Mouse (Mus musculus): ENCODE measurements at regions not wholly inside any gene's neighbourhood (a gene's known extent, or its start where the extent isn't known, plus 50 kb on each side); places are given as distances from the start of the nearest gene placed in this dataset.

DNA sequence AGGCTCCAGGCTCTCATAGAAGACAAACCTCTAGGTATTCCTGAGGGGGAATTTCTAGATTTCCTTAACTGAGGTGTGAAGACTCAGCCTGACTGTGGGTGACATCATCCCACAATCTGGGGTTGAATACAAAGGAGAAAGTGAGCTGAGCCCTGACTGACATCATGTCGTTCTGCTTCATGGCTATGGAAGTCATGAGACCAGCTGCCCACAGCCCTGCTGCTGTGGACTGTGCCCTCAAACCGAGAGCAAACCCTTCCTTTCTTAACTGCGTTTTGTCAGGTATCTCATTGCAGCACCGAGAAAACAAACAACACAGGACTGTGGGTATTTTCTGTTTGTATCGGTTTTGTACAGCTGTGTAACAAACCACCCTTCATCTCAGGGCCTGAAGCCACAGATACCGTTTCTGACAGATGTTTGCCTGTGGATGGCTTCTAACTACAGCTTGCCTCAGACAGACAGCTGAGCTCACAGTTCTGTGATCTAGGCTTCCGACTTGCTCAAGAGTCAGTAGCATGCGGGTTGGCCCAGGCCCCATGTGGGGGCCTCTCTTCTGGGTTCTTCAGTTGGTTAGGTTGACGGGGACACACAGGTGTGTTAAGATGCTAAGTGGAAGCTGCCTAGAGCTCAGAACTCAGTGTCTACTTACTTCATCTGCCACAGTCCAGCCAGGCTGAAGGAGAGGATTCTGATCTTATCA is 150.9 kb downstream of the Tpra1 start:
- no peak for ATAC-seq (ENCODE audit: extremely low read depth, insufficient number of reproducible peaks, low FRiP score, poor library complexity, severe bottlenecking)
- DNase-seq (ENCODE audit: low spot score): no peak
- H3K27me3 ChIP-seq (ENCODE audit: insufficient read depth, low read length): peaks cover 2% of the 10 kb centered on the region; the same call in 1 of the 2 replicates
- no peaks in the 10 kb centered on the region for H3K9me3 ChIP-seq (replicated peaks)
- TF ChIP-seq CTCF (IDR thresholded peaks at IDR 0.05; ENCODE audit: low read depth, low read length) (no peak), POLR2AphosphoS5 (IDR thresholded peaks at IDR 0.05; ENCODE audit: insufficient replicate concordance, low read depth, low read length) (no peak), GATA2 (IDR thresholded peaks at IDR 0.05; ENCODE audit: borderline replicate concordance, low read depth, low read length) (no peak), TAL1 (conservative IDR thresholded peaks at IDR 0.05; ENCODE audit: low read depth, low read length) (no peak), GATA1 (IDR thresholded peaks at IDR 0.05; ENCODE audit: borderline replicate concordance, low read length) (no peak)
- no peaks in the 10 kb centered on the region for H3K36me3 ChIP-seq (replicated peaks)
- no peak overlapping the region for H3K4me3 ChIP-seq (ENCODE audit: low read depth, low read length)
- H3K4me1 ChIP-seq (ENCODE audit: insufficient read depth, low read depth, low read length): no peaks in the 10 kb centered on the region

DNA sequence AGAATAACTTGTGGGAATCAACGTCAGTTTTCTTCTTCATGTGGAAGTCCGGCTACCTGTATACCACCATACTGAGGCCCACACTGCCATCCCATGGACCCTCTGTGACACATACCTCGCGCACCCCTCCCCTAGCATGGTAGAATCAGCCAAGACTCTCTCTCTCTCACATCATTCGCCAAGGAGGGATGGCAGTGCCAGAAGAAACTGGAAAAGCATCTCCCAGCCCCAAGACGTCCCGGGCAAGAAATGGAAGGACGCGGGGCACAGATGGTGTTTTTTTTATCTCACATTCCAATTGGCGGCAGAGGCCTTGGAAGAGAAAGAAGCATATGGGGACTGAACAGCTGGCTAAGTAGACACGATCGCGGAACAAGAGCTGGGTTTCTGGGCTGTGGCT is 152.0 kb downstream of the Tpra1 start:
- no peaks in the 10 kb centered on the region for H3K36me3 ChIP-seq (replicated peaks)
- ATAC-seq (ENCODE audit: extremely low read depth, insufficient number of reproducible peaks, low FRiP score, poor library complexity, severe bottlenecking): no peak
- no peak overlapping the region for H3K4me3 ChIP-seq (ENCODE audit: low read depth, low read length)
- H3K9me3 ChIP-seq (replicated peaks): no peaks in the 10 kb centered on the region
- no peaks in the 10 kb centered on the region for H3K27me3 ChIP-seq (ENCODE audit: insufficient read depth, low read length)
- DNase-seq (ENCODE audit: low spot score): no peak
- H3K4me1 ChIP-seq (ENCODE audit: insufficient read depth, low read depth, low read length): no peaks in the 10 kb centered on the region
- TF ChIP-seq GATA1 (IDR thresholded peaks at IDR 0.05; ENCODE audit: borderline replicate concordance, low read length): no peak
- TF ChIP-seq GATA2 (IDR thresholded peaks at IDR 0.05; ENCODE audit: borderline replicate concordance, low read depth, low read length): no peak
- TF ChIP-seq POLR2AphosphoS5 (IDR thresholded peaks at IDR 0.05; ENCODE audit: insufficient replicate concordance, low read depth, low read length): no peak
- TF ChIP-seq CTCF (IDR thresholded peaks at IDR 0.05; ENCODE audit: low read depth, low read length): no peak
- TF ChIP-seq TAL1 (conservative IDR thresholded peaks at IDR 0.05; ENCODE audit: low read depth, low read length): no peak

GRCm38 (mm10) chr6:89059431-89059975 is 157.5 kb downstream of the Tpra1 start:
- Histone ChIP-seq H3K36me3 (replicated peaks) (no peaks in the 10 kb centered on the region), H3K9me3 (replicated peaks) (no peaks in the 10 kb centered on the region), H3K4me1 (ENCODE audit: insufficient read depth, low read depth, low read length) (no peaks in the 10 kb centered on the region), H3K4me3 (ENCODE audit: low read depth, low read length) (no peak overlapping the region), H3K27me3 (ENCODE audit: insufficient read depth, low read length) (no peaks in the 10 kb centered on the region)
- TF ChIP-seq CTCF (IDR thresholded peaks at IDR 0.05; ENCODE audit: low read depth, low read length) (no peak), GATA2 (IDR thresholded peaks at IDR 0.05; ENCODE audit: borderline replicate concordance, low read depth, low read length) (no peak), POLR2AphosphoS5 (IDR thresholded peaks at IDR 0.05; ENCODE audit: insufficient replicate concordance, low read depth, low read length) (no peak), TAL1 (conservative IDR thresholded peaks at IDR 0.05; ENCODE audit: low read depth, low read length) (no peak), GATA1 (IDR thresholded peaks at IDR 0.05; ENCODE audit: borderline replicate concordance, low read length) (no peak)
- ATAC-seq (ENCODE audit: extremely low read depth, insufficient number of reproducible peaks, low FRiP score, poor library complexity, severe bottlenecking): no peak
- no peak for DNase-seq (ENCODE audit: low spot score)

- DNase-seq (ENCODE audit: low spot score): no peak
- TF ChIP-seq GATA2 (IDR thresholded peaks at IDR 0.05; ENCODE audit: borderline replicate concordance, low read depth, low read length) (no peak), GATA1 (IDR thresholded peaks at IDR 0.05; ENCODE audit: borderline replicate concordance, low read length) (no peak), POLR2AphosphoS5 (IDR thresholded peaks at IDR 0.05; ENCODE audit: insufficient replicate concordance, low read depth, low read length) (no peak), TAL1 (conservative IDR thresholded peaks at IDR 0.05; ENCODE audit: low read depth, low read length) (no peak), CTCF (IDR thresholded peaks at IDR 0.05; ENCODE audit: low read depth, low read length) (no peak)
- H3K36me3 ChIP-seq (replicated peaks): no peaks in the 10 kb centered on the region
- no peak for ATAC-seq (ENCODE audit: extremely low read depth, insufficient number of reproducible peaks, low FRiP score, poor library complexity, severe bottlenecking)
- H3K27me3 ChIP-seq (ENCODE audit: insufficient read depth, low read length): no peaks in the 10 kb centered on the region; the same call in 1 of the 2 replicates
- H3K9me3 ChIP-seq (replicated peaks): no peaks in the 10 kb centered on the region
- no peaks in the 10 kb centered on the region for H3K4me1 ChIP-seq (ENCODE audit: insufficient read depth, low read depth, low read length)
- no peak overlapping the region for H3K4me3 ChIP-seq (ENCODE audit: low read depth, low read length)
Observed at GRCm38 (mm10) chr6:89064977-89065580, 163.0 kb downstream of the Tpra1 start.

DNA sequence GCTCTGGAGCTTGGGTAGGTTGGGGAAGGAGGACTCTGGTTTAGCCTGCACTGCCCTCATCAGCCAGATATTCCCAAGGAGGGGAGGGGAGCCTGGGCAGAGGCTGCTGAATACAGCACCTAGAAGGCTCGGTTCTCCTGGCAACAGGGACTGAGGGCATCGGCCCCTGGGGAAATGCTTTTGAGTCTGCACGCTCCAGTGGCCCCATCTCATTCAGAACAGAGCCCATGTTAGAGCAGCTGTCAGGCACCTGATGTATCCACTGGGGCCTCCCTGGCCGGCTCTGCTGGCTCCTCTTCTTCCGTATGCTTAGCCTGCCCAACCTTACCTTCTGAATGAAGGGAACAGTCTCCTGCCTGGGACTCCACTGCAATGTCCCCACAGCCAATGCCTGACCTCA is 164.5 kb downstream of the Tpra1 start:
- no peak for TF ChIP-seq POLR2AphosphoS5 (IDR thresholded peaks at IDR 0.05; ENCODE audit: insufficient replicate concordance, low read depth, low read length)
- DNase-seq (ENCODE audit: low spot score): no peak
- ATAC-seq (ENCODE audit: extremely low read depth, insufficient number of reproducible peaks, low FRiP score, poor library complexity, severe bottlenecking): no peak
- no peaks in the 10 kb centered on the region; the same call in 1 of the 2 replicates for H3K27me3 ChIP-seq (ENCODE audit: insufficient read depth, low read length)
- H3K36me3 ChIP-seq (replicated peaks): no peaks in the 10 kb centered on the region
- no peaks in the 10 kb centered on the region for H3K4me1 ChIP-seq (ENCODE audit: insufficient read depth, low read depth, low read length)
- no peaks in the 10 kb centered on the region for H3K9me3 ChIP-seq (replicated peaks)
- no peak overlapping the region for H3K4me3 ChIP-seq (ENCODE audit: low read depth, low read length)

DNA sequence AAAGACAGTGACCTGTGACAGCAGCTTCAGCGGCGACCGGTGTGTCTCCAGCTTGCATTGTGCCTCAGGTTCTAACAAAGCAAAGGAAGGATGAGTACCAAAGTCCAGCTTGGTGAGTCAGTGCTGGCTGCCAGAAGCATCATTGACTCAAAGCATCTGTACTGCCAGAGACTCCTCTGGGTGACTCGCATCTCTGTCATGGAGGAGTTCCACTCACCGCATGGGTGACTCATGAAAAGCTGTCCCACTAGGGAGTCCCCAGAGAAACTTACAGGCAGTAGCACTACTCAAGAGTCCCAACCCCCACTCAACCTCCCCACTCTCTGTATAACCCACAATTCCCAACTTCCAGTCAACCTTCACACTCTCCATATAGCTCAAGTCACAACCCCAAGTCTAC is 166.2 kb downstream of the Tpra1 start:
- ATAC-seq (ENCODE audit: extremely low read depth, insufficient number of reproducible peaks, low FRiP score, poor library complexity, severe bottlenecking): no peak
- Histone ChIP-seq H3K27me3 (ENCODE audit: insufficient read depth, low read length) (no peaks in the 10 kb centered on the region; the same call in 1 of the 2 replicates), H3K4me3 (ENCODE audit: low read depth, low read length) (no peak overlapping the region), H3K4me1 (ENCODE audit: insufficient read depth, low read depth, low read length) (no peaks in the 10 kb centered on the region), H3K9me3 (replicated peaks) (no peaks in the 10 kb centered on the region), H3K36me3 (replicated peaks) (no peaks in the 10 kb centered on the region)
- no peak for DNase-seq (ENCODE audit: low spot score)
- no peak for TF ChIP-seq GATA2 (IDR thresholded peaks at IDR 0.05; ENCODE audit: borderline replicate concordance, low read depth, low read length)
- no peak for TF ChIP-seq GATA1 (IDR thresholded peaks at IDR 0.05; ENCODE audit: borderline replicate concordance, low read length)
- TF ChIP-seq POLR2AphosphoS5 (IDR thresholded peaks at IDR 0.05; ENCODE audit: insufficient replicate concordance, low read depth, low read length): no peak
- TF ChIP-seq CTCF (IDR thresholded peaks at IDR 0.05; ENCODE audit: low read depth, low read length): no peak
- TF ChIP-seq TAL1 (conservative IDR thresholded peaks at IDR 0.05; ENCODE audit: low read depth, low read length): no peak
